Mouse (Mus musculus): Measurements from ENCODE around the gene Zfp52. TPM values are rescaled to one million over a fixed set of nuclear protein-coding genes. Genes with fewer than 3 reads are reported as not detected.

Gene Zfp52
- polyA plus RNA-seq (2012; rRNA removed): 0.13 and 0.31 TPM in 2 replicates

- TF ChIP-seq POLR2A (IDR thresholded peaks at IDR 0.05; ENCODE audit: control insufficient read depth, low read depth, low read length): no peak
- H3K27ac ChIP-seq (ENCODE audit: control insufficient read depth, insufficient read depth, low read depth, low read length): no peak within 1 kb of the TSS
- H3K4me1 ChIP-seq (ENCODE audit: control insufficient read depth, insufficient read depth, low read length): peaks cover 10% of the 10 kb centered on the region
- no peaks in the 10 kb centered on the region for H3K27me3 ChIP-seq (ENCODE audit: control insufficient read depth, insufficient read depth, low read length)
- H3K36me3 ChIP-seq (ENCODE audit: control insufficient read depth, insufficient read depth, low read length): no peaks in the 10 kb centered on the region
- peak within 1 kb of the TSS; percentile 63 for H3K4me3 ChIP-seq (ENCODE audit: control insufficient read depth, low read depth, low read length)
These were observed at the start of gene Zfp52 for GRCm38 (mm10) chr17:21535096-21536001. Gene Zfp52, plus strand, starts transcription at chr17:21535539.

GRCm38 (mm10) chr17:21488760-21489499, 46.4 kb upstream of the Zfp52 start, which contains the start of gene Zfp53:
Gene Zfp53, plus strand, starts transcription at chr17:21488998.
- peaks cover 3% of the 10 kb centered on the region; the same call in 1 of the 2 replicates for H3K4me1 ChIP-seq (ENCODE audit: control insufficient read depth, insufficient read depth, low read length)
- peak within 1 kb of the TSS; percentile 82 for H3K4me3 ChIP-seq (ENCODE audit: control insufficient read depth, low read depth, low read length)
- H3K27ac ChIP-seq (ENCODE audit: control insufficient read depth, insufficient read depth, low read depth, low read length): peak within 1 kb of the TSS; percentile 36; the same call in 1 of the 2 replicates
- no peak for TF ChIP-seq CTCF (IDR thresholded peaks at IDR 0.05; ENCODE audit: control insufficient read depth, insufficient read depth, insufficient replicate concordance, low read depth, low read length)
- no peak; the same call in 1 of the 2 replicates for TF ChIP-seq POLR2A (IDR thresholded peaks at IDR 0.05; ENCODE audit: control insufficient read depth, low read depth, low read length)
- H3K36me3 ChIP-seq (ENCODE audit: control insufficient read depth, insufficient read depth, low read length): no peaks in the 10 kb centered on the region
- H3K27me3 ChIP-seq (ENCODE audit: control insufficient read depth, insufficient read depth, low read length): no peaks in the 10 kb centered on the region

GRCm38 (mm10) chr17:21489500-21490001, 45.8 kb upstream of the Zfp52 start:
- no peak overlapping the region for H3K27ac ChIP-seq (ENCODE audit: control insufficient read depth, insufficient read depth, low read depth, low read length)

GRCm38 (mm10) chr17:21501365-21501764, 34.0 kb upstream of the Zfp52 start:
- Histone ChIP-seq H3K4me3 (ENCODE audit: control insufficient read depth, low read depth, low read length) (no peak overlapping the region), H3K27me3 (ENCODE audit: control insufficient read depth, insufficient read depth, low read length) (no peaks in the 10 kb centered on the region), H3K27ac (ENCODE audit: control insufficient read depth, insufficient read depth, low read depth, low read length) (no peak overlapping the region), H3K36me3 (ENCODE audit: control insufficient read depth, insufficient read depth, low read length) (no peaks in the 10 kb centered on the region), H3K4me1 (ENCODE audit: control insufficient read depth, insufficient read depth, low read length) (no peaks in the 10 kb centered on the region)
- TF ChIP-seq CTCF (IDR thresholded peaks at IDR 0.05; ENCODE audit: control insufficient read depth, insufficient read depth, insufficient replicate concordance, low read depth, low read length) (no peak), POLR2A (IDR thresholded peaks at IDR 0.05; ENCODE audit: control insufficient read depth, low read depth, low read length) (no peak)

More at GRCm38 (mm10) chr17:21489500-21490001, 45.8 kb upstream of the Zfp52 start:
- Histone ChIP-seq H3K27me3 (ENCODE audit: control insufficient read depth, insufficient read depth, low read length) (no peaks in the 10 kb centered on the region), H3K4me3 (ENCODE audit: control insufficient read depth, low read depth, low read length) (no peak overlapping the region), H3K36me3 (ENCODE audit: control insufficient read depth, insufficient read depth, low read length) (no peaks in the 10 kb centered on the region), H3K4me1 (ENCODE audit: control insufficient read depth, insufficient read depth, low read length) (peaks cover 3% of the 10 kb centered on the region; the same call in 1 of the 2 replicates)
- TF ChIP-seq POLR2A (IDR thresholded peaks at IDR 0.05; ENCODE audit: control insufficient read depth, low read depth, low read length) (no peak), CTCF (IDR thresholded peaks at IDR 0.05; ENCODE audit: control insufficient read depth, insufficient read depth, insufficient replicate concordance, low read depth, low read length) (no peak)

- Histone ChIP-seq H3K27me3 (ENCODE audit: control insufficient read depth, insufficient read depth, low read length) (no peaks in the 10 kb centered on the region), H3K4me3 (ENCODE audit: control insufficient read depth, low read depth, low read length) (no peak overlapping the region), H3K27ac (ENCODE audit: control insufficient read depth, insufficient read depth, low read depth, low read length) (no peak overlapping the region), H3K4me1 (ENCODE audit: control insufficient read depth, insufficient read depth, low read length) (no peaks in the 10 kb centered on the region), H3K36me3 (ENCODE audit: control insufficient read depth, insufficient read depth, low read length) (no peaks in the 10 kb centered on the region)
- no peak for TF ChIP-seq POLR2A (IDR thresholded peaks at IDR 0.05; ENCODE audit: control insufficient read depth, low read depth, low read length)
- no peak for TF ChIP-seq CTCF (IDR thresholded peaks at IDR 0.05; ENCODE audit: control insufficient read depth, insufficient read depth, insufficient replicate concordance, low read depth, low read length)
These were observed 30.8 kb upstream of the Zfp52 start for GRCm38 (mm10) chr17:21504524-21504923.

GRCm38 (mm10) chr17:21506258-21506657, 29.1 kb upstream of the Zfp52 start:
- Histone ChIP-seq H3K27me3 (ENCODE audit: control insufficient read depth, insufficient read depth, low read length) (no peaks in the 10 kb centered on the region), H3K27ac (ENCODE audit: control insufficient read depth, insufficient read depth, low read depth, low read length) (no peak overlapping the region), H3K4me3 (ENCODE audit: control insufficient read depth, low read depth, low read length) (no peak overlapping the region), H3K4me1 (ENCODE audit: control insufficient read depth, insufficient read depth, low read length) (no peaks in the 10 kb centered on the region), H3K36me3 (ENCODE audit: control insufficient read depth, insufficient read depth, low read length) (no peaks in the 10 kb centered on the region)
- TF ChIP-seq POLR2A (IDR thresholded peaks at IDR 0.05; ENCODE audit: control insufficient read depth, low read depth, low read length) (no peak), CTCF (IDR thresholded peaks at IDR 0.05; ENCODE audit: control insufficient read depth, insufficient read depth, insufficient replicate concordance, low read depth, low read length) (no peak)

GRCm38 (mm10) chr17:21509756-21510155, 25.6 kb upstream of the Zfp52 start:
- no peak overlapping the region for H3K4me3 ChIP-seq (ENCODE audit: control insufficient read depth, low read depth, low read length)
- H3K36me3 ChIP-seq (ENCODE audit: control insufficient read depth, insufficient read depth, low read length): no peaks in the 10 kb centered on the region
- TF ChIP-seq CTCF (IDR thresholded peaks at IDR 0.05; ENCODE audit: control insufficient read depth, insufficient read depth, insufficient replicate concordance, low read depth, low read length) (no peak), POLR2A (IDR thresholded peaks at IDR 0.05; ENCODE audit: control insufficient read depth, low read depth, low read length) (no peak)
- H3K27me3 ChIP-seq (ENCODE audit: control insufficient read depth, insufficient read depth, low read length): no peaks in the 10 kb centered on the region
- no peaks in the 10 kb centered on the region for H3K4me1 ChIP-seq (ENCODE audit: control insufficient read depth, insufficient read depth, low read length)
- no peak overlapping the region for H3K27ac ChIP-seq (ENCODE audit: control insufficient read depth, insufficient read depth, low read depth, low read length)
